In genomic region chr2:22621828-22622731, GRCm38 (mm10) we compare ENCODE assay signal across 8 mouse cellular contexts. TPM values are rescaled to one million over a fixed set of nuclear protein-coding genes. Genes with fewer than 3 reads are reported as not detected.
A peak's percentile ranks its signal among the peaks of the same experiment; 100 is the strongest.
DNase-seq lines count a peak whose midpoint lies in the region; ATAC-seq and TF ChIP-seq lines count a peak whose summit lies in the region.

Gene Gad2, plus strand, starts transcription at chr2:22622205.

- no peak within 1 kb of the TSS for H3K27ac ChIP-seq in lung, postnatal 0 days (ENCODE audit: low read length)
- H3K27ac ChIP-seq in forebrain, postnatal 0 days (ENCODE audit: low read depth, low read length), result peak within 1 kb of the TSS; percentile 94
- no peak within 1 kb of the TSS for H3K27ac ChIP-seq in liver, embryonic 11.5 days (ENCODE audit: low read depth, low read length)

- no peaks in the 10 kb centered on the region for H3K4me1 ChIP-seq in lung, postnatal 0 days (ENCODE audit: insufficient read depth, low read depth, low read length)
- no peaks in the 10 kb centered on the region; the same call in 1 of the 2 replicates for H3K4me1 ChIP-seq in forebrain, postnatal 0 days (ENCODE audit: insufficient read depth)
- no peaks in the 10 kb centered on the region; the same call in 1 of the 2 replicates for H3K4me1 ChIP-seq in liver, embryonic 11.5 days (replicated peaks; ENCODE audit: control insufficient read depth, insufficient read depth, low read length)

- no peak for TF ChIP-seq EP300 in lung, postnatal 0 days (IDR thresholded peaks at IDR 0.05)

- TF ChIP-seq CTCF in lung, postnatal 0 days (IDR thresholded peaks at IDR 0.05), result no peak
- TF ChIP-seq CTCF in forebrain, postnatal 0 days (IDR thresholded peaks at IDR 0.05; ENCODE audit: low read depth), result peak; percentile 2; the same call in 1 of the 2 replicates

- no peaks in the 10 kb centered on the region for H3K9me3 ChIP-seq in lung, postnatal 0 days (ENCODE audit: low read length)
- H3K9me3 ChIP-seq in forebrain, postnatal 0 days (ENCODE audit: low read length), result no peaks in the 10 kb centered on the region
- H3K9me3 ChIP-seq in liver, embryonic 11.5 days (ENCODE audit: control insufficient read depth, low read length), result no peaks in the 10 kb centered on the region

- peak; percentile 33; the same call in 1 of the 2 replicates for ATAC-seq in lung, postnatal 0 days
- ATAC-seq in forebrain, postnatal 0 days, result peak; percentile 81
- peak; percentile 77 for ATAC-seq in liver, embryonic 11.5 days (replicated peaks; ENCODE audit: low FRiP score)

- DNase-seq in lung, postnatal 0 days (ENCODE audit: low spot score), result peak; percentile 14
- no peak for DNase-seq in lung, postnatal 4 days
- peak; percentile 75 for DNase-seq in brain, adult 2 months (ENCODE audit: low read depth, low spot score)
- peak; percentile 80 for DNase-seq in forebrain, postnatal 0 days
- peak; percentile 20 for DNase-seq in kidney, adult 9 months
- DNase-seq in liver, embryonic 11.5 days (ENCODE audit: low spot score), result peak; percentile 53
- peak; percentile 40 for DNase-seq in right cerebral cortex, postnatal 25 days
- no peak for DNase-seq in gastrocnemius, postnatal 25 days

- H3K9ac ChIP-seq in lung, postnatal 0 days (replicated peaks; ENCODE audit: low read depth), result no peak within 1 kb of the TSS
- H3K9ac ChIP-seq in forebrain, postnatal 0 days, result peak within 1 kb of the TSS; percentile 69
- no peak within 1 kb of the TSS for H3K9ac ChIP-seq in liver, embryonic 11.5 days (ENCODE audit: low read depth, low read length)

- WGBS in lung, postnatal 0 days, result under 1% methylated on average over 53 of the region's 55 CpGs
- WGBS in forebrain, postnatal 0 days, result under 1% methylated on average over 54 of the region's 55 CpGs
- 1% methylated on average over 55 of the region's 55 CpGs for WGBS in liver, embryonic 11.5 days

- no peaks in the 10 kb centered on the region for H3K36me3 ChIP-seq in lung, postnatal 0 days (ENCODE audit: insufficient read depth, low read length)
- no peaks in the 10 kb centered on the region for H3K36me3 ChIP-seq in forebrain, postnatal 0 days (ENCODE audit: insufficient read depth)
- no peaks in the 10 kb centered on the region for H3K36me3 ChIP-seq in liver, embryonic 11.5 days (ENCODE audit: control insufficient read depth, insufficient read depth, low read length)

- peak within 1 kb of the TSS; percentile 35 for H3K4me2 ChIP-seq in lung, postnatal 0 days (replicated peaks; ENCODE audit: low read depth, low read length)
- peak within 1 kb of the TSS; percentile 73 for H3K4me2 ChIP-seq in forebrain, postnatal 0 days (ENCODE audit: low read depth)
- H3K4me2 ChIP-seq in liver, embryonic 11.5 days, result peak within 1 kb of the TSS; percentile 65

- peaks cover 52% of the 10 kb centered on the region for H3K27me3 ChIP-seq in lung, postnatal 0 days (replicated peaks; ENCODE audit: insufficient read depth, low read length)
- peaks cover 7% of the 10 kb centered on the region; the same call in 1 of the 2 replicates for H3K27me3 ChIP-seq in forebrain, postnatal 0 days (ENCODE audit: insufficient read depth, low read length)
- peaks cover 96% of the 10 kb centered on the region for H3K27me3 ChIP-seq in liver, embryonic 11.5 days (replicated peaks; ENCODE audit: control insufficient read depth, insufficient read depth, low read length)

- H3K4me3 ChIP-seq in lung, postnatal 0 days (ENCODE audit: low read depth, low read length), result peak within 1 kb of the TSS; percentile 25
- peak within 1 kb of the TSS; percentile 50 for H3K4me3 ChIP-seq in forebrain, postnatal 0 days (ENCODE audit: low read depth, low read length)
- peak within 1 kb of the TSS; percentile 40 for H3K4me3 ChIP-seq in liver, embryonic 11.5 days (ENCODE audit: low read depth, low read length)

RNA-seq across cellular contexts. Expression of gene Gad2, which starts in this region (rescaled TPM):
- 0.02 TPM in 1 of 2 replicates, not detected in the other for polyA plus RNA-seq in lung, postnatal 0 days (2015; fragmentation: Nextera tagmentation; extraction: Ambion mirVana)
- total RNA-seq in forebrain, postnatal 0 days (2014; rRNA removed), result 41.6 and 50.7 TPM in 2 replicates
- 34.6 and 50.5 TPM in 2 replicates for polyA plus RNA-seq in forebrain, postnatal 0 days (2015; fragmentation: Nextera tagmentation; extraction: Ambion mirVana)
- polyA plus RNA-seq in liver, embryonic 11.5 days (2014; fragmentation: Nextera tagmentation; extraction: Ambion mirVana), result 0.09 TPM in 1 of 2 replicates, not detected in the other
- total RNA-seq in gastrocnemius, postnatal 25 days (2021), result not detected

Comparison
In these comparisons a context has a peak if more than half of its experiments do, and no peak if none do; other contexts are left out.
1. RNA of gene Gad2 (total RNA-seq): 41.6 to 50.7 TPM in forebrain, postnatal 0 days; not detected in gastrocnemius, postnatal 25 days; every median in the first group is over 10 times any median in the second.
2. RNA of gene Gad2 (polyA plus RNA-seq): 34.6 to 50.5 TPM in forebrain, postnatal 0 days; 0.02 TPM in lung, postnatal 0 days and 0.09 TPM in liver, embryonic 11.5 days; every median in the first group is over 10 times any median in the second.
3. Peak in DNase-seq, ATAC-seq, H3K4me3 ChIP-seq and H3K4me2 ChIP-seq in lung, postnatal 0 days; RNA of the gene not detected or under 1 TPM.
4. Peak in DNase-seq, ATAC-seq, H3K4me3 ChIP-seq and H3K4me2 ChIP-seq in liver, embryonic 11.5 days; RNA of the gene not detected or under 1 TPM.
5. DNase-seq: peak in brain, adult 2 months (single experiment), forebrain, postnatal 0 days (single experiment), kidney, adult 9 months (single experiment) and right cerebral cortex, postnatal 25 days (single experiment); none in lung, postnatal 4 days (0 of 2) and gastrocnemius, postnatal 25 days (single experiment).
6. Peak in every context shown above with its lines, with median percentiles within 50 percentile points of each other: ATAC-seq, H3K4me2 ChIP-seq and H3K4me3 ChIP-seq.